Mouse (Mus musculus): Measurements from ENCODE around the gene Sdk1. TPM values are rescaled to one million over a fixed set of nuclear protein-coding genes. Genes with fewer than 3 reads are reported as not detected.

Gene Sdk1
- total and polyA plus RNA-seq, 3 experiments: not detected

GRCm38 (mm10) chr5:141617660-141618059 lies 376.4 kb downstream of the Sdk1 start:
- no peaks in the 10 kb centered on the region for H3K36me3 ChIP-seq (ENCODE audit: control insufficient read depth in 1 of 2, insufficient read depth in 2 of 2, low read length in 2 of 2)
- H3K4me3 ChIP-seq (ENCODE audit: control insufficient read depth in 1 of 2, insufficient read depth in 1 of 2, low read depth in 2 of 2, low read length in 2 of 2): no peak overlapping the region
- H3K9ac ChIP-seq (ENCODE audit: control insufficient read depth, low read depth, low read length, poor library complexity, severe bottlenecking): no peak overlapping the region
- no peak overlapping the region for H3K27ac ChIP-seq (ENCODE audit: control insufficient read depth, low read depth, low read length)
- DNase-seq (ENCODE audit: low read depth, low spot score): no peak
- no peaks in the 10 kb centered on the region for H3K4me1 ChIP-seq (ENCODE audit: control insufficient read depth in 1 of 2, insufficient read depth in 2 of 2, low read length in 2 of 2)
- H3K9me3 ChIP-seq (replicated peaks; ENCODE audit: insufficient read depth, low read length): no peaks in the 10 kb centered on the region
- H3K79me2 ChIP-seq (ENCODE audit: control insufficient read depth, insufficient read depth, low read length, poor library complexity): no peaks in the 10 kb centered on the region
- no peak for TF ChIP-seq BHLHE40 (IDR thresholded peaks at IDR 0.05; ENCODE audit: borderline replicate concordance, low read depth, low read length)
- H3K27me3 ChIP-seq (ENCODE audit: control insufficient read depth in 1 of 2, insufficient read depth in 2 of 2, low read length in 2 of 2): no peaks in the 10 kb centered on the region

- H3K9me3 ChIP-seq (replicated peaks; ENCODE audit: insufficient read depth, low read length): no peaks in the 10 kb centered on the region
- H3K36me3 ChIP-seq (ENCODE audit: control insufficient read depth in 1 of 2, insufficient read depth in 2 of 2, low read length in 2 of 2): no peaks in the 10 kb centered on the region
- DNase-seq (ENCODE audit: low read depth, low spot score): no peak
- TF ChIP-seq MAFK (IDR thresholded peaks at IDR 0.05; ENCODE audit: borderline replicate concordance, low read depth, low read length): no peak
- TF ChIP-seq NRF1 (IDR thresholded peaks at IDR 0.05; ENCODE audit: insufficient read depth, low read depth, low read length, poor library complexity, severe bottlenecking): no peak
- no peak for TF ChIP-seq MAX (IDR thresholded peaks at IDR 0.05; ENCODE audit: low read length)
- no peak for TF ChIP-seq CHD1 (IDR thresholded peaks at IDR 0.05; ENCODE audit: low read depth, low read length)
- TF ChIP-seq E2F4 (IDR thresholded peaks at IDR 0.05; ENCODE audit: borderline replicate concordance, low read depth, low read length): no peak
- no peak for TF ChIP-seq MEF2A (IDR thresholded peaks at IDR 0.05; ENCODE audit: extremely low read depth, insufficient replicate concordance, low read depth, low read length, poor library complexity, severe bottlenecking)
- no peak for TF ChIP-seq ZNF384 (IDR thresholded peaks at IDR 0.05; ENCODE audit: low read depth, low read length)
- TF ChIP-seq RAD21 (IDR thresholded peaks at IDR 0.05; ENCODE audit: low read depth, low read length): no peak
- TF ChIP-seq MXI1 (IDR thresholded peaks at IDR 0.05; ENCODE audit: low read depth, low read length): no peak
- TF ChIP-seq TCF12 (IDR thresholded peaks at IDR 0.05; ENCODE audit: low read depth, low read length): no peak
- no peak for TF ChIP-seq RCOR1 (IDR thresholded peaks at IDR 0.05; ENCODE audit: low read depth, low read length)
- no peaks in the 10 kb centered on the region for H3K4me1 ChIP-seq (ENCODE audit: control insufficient read depth in 1 of 2, insufficient read depth in 2 of 2, low read length in 2 of 2)
- H3K4me3 ChIP-seq (ENCODE audit: control insufficient read depth in 1 of 2, insufficient read depth in 1 of 2, low read depth in 2 of 2, low read length in 2 of 2): no peak overlapping the region
- H3K79me2 ChIP-seq (ENCODE audit: control insufficient read depth, insufficient read depth, low read length, poor library complexity): no peaks in the 10 kb centered on the region
- no peak overlapping the region for H3K27ac ChIP-seq (ENCODE audit: control insufficient read depth, low read depth, low read length)
- no peak overlapping the region for H3K9ac ChIP-seq (ENCODE audit: control insufficient read depth, low read depth, low read length, poor library complexity, severe bottlenecking)
- H3K27me3 ChIP-seq (ENCODE audit: control insufficient read depth in 1 of 2, insufficient read depth in 2 of 2, low read length in 2 of 2): no peaks in the 10 kb centered on the region
Observed at GRCm38 (mm10) chr5:141625401-141625800, 384.1 kb downstream of the Sdk1 start.

- no peak for DNase-seq (ENCODE audit: low read depth, low spot score)
- no peaks in the 10 kb centered on the region for H3K27me3 ChIP-seq (ENCODE audit: control insufficient read depth in 1 of 2, insufficient read depth in 2 of 2, low read length in 2 of 2)
- no peaks in the 10 kb centered on the region for H3K4me1 ChIP-seq (ENCODE audit: control insufficient read depth in 1 of 2, insufficient read depth in 2 of 2, low read length in 2 of 2)
- TF ChIP-seq ELF1 (IDR thresholded peaks at IDR 0.05; ENCODE audit: low read depth, low read length) (no peak), USF2 (IDR thresholded peaks at IDR 0.05; ENCODE audit: borderline replicate concordance in 1 of 2, insufficient read depth in 1 of 2, low read depth in 1 of 2, low read length in 2 of 2) (no peak), MYC (IDR thresholded peaks at IDR 0.05; ENCODE audit: low read depth, low read length) (no peak), GATA1 (IDR thresholded peaks at IDR 0.05; ENCODE audit: low read depth, low read length) (no peak), MEF2A (IDR thresholded peaks at IDR 0.05; ENCODE audit: extremely low read depth, insufficient replicate concordance, low read depth, low read length, poor library complexity, severe bottlenecking) (no peak), CHD1 (IDR thresholded peaks at IDR 0.05; ENCODE audit: low read depth, low read length) (no peak), BHLHE40 (IDR thresholded peaks at IDR 0.05; ENCODE audit: borderline replicate concordance, low read depth, low read length) (no peak), POLR2AphosphoS2 (IDR thresholded peaks at IDR 0.05; ENCODE audit: low read length) (no peak)
- H3K79me2 ChIP-seq (ENCODE audit: control insufficient read depth, insufficient read depth, low read length, poor library complexity): no peaks in the 10 kb centered on the region
- H3K4me3 ChIP-seq (ENCODE audit: control insufficient read depth in 1 of 2, insufficient read depth in 1 of 2, low read depth in 2 of 2, low read length in 2 of 2): no peak overlapping the region
- no peaks in the 10 kb centered on the region for H3K9me3 ChIP-seq (replicated peaks; ENCODE audit: insufficient read depth, low read length)
- no peaks in the 10 kb centered on the region for H3K36me3 ChIP-seq (ENCODE audit: control insufficient read depth in 1 of 2, insufficient read depth in 2 of 2, low read length in 2 of 2)
- no peak overlapping the region for H3K9ac ChIP-seq (ENCODE audit: control insufficient read depth, low read depth, low read length, poor library complexity, severe bottlenecking)
- no peak overlapping the region for H3K27ac ChIP-seq (ENCODE audit: control insufficient read depth, low read depth, low read length)
Observed at GRCm38 (mm10) chr5:141631641-141632040, 390.4 kb downstream of the Sdk1 start.

Measured in MEL (cell line).